Mouse (Mus musculus) ovary, postnatal 10 days (tissue): ENCODE results near the gene Wdr49.

ENCODE experiments used
- DNase-seq: peaks from one replicate; pipeline ENCODE4 v3.0.0; 2022; ENCODE audit warnings: low spot score

Gene Wdr49

GRCm38 (mm10) chr3:75482056-75482455, at the start of gene Wdr49:
TSS of gene Wdr49 (minus strand) at chr3:75482156.
- DNase-seq = no peak

- no peak for DNase-seq
These were observed 49.1 kb upstream of the Wdr49 start for GRCm38 (mm10) chr3:75531074-75531473.

GRCm38 (mm10) chr3:75522527-75522926, 40.6 kb upstream of the Wdr49 start:
- no peak for DNase-seq

- no peak for DNase-seq
These were observed 39.4 kb upstream of the Wdr49 start for GRCm38 (mm10) chr3:75521314-75521713.

GRCm38 (mm10) chr3:75517631-75518250, 35.8 kb upstream of the Wdr49 start:
- no peak for DNase-seq

GRCm38 (mm10) chr3:75498961-75499960, 17.3 kb upstream of the Wdr49 start:
- DNase-seq = no peak

GRCm38 (mm10) chr3:75492913-75493312, 11.0 kb upstream of the Wdr49 start:
- DNase-seq = no peak

- DNase-seq = no peak
These were observed 6.8 kb downstream of the Wdr49 start for GRCm38 (mm10) chr3:75475106-75475505.

- DNase-seq = no peak
These were observed 7.3 kb downstream of the Wdr49 start for GRCm38 (mm10) chr3:75474657-75475056.

- DNase-seq = no peak
These were observed 13.8 kb downstream of the Wdr49 start for GRCm38 (mm10) chr3:75468154-75468553.

GRCm38 (mm10) chr3:75430564-75431181, 51.3 kb downstream of the Wdr49 start:
- DNase-seq = no peak

- DNase-seq = no peak
These were observed 86.0 kb downstream of the Wdr49 start for GRCm38 (mm10) chr3:75395918-75396317.

- DNase-seq = no peak
These were observed 86.6 kb downstream of the Wdr49 start for GRCm38 (mm10) chr3:75395121-75395895.

- DNase-seq = no peak
These were observed 87.5 kb downstream of the Wdr49 start for GRCm38 (mm10) chr3:75394487-75394886.

GRCm38 (mm10) chr3:75381776-75382175, 100.2 kb downstream of the Wdr49 start:
- no peak for DNase-seq

GRCm38 (mm10) chr3:75353972-75354371, 128.0 kb downstream of the Wdr49 start:
- DNase-seq = no peak

GRCm38 (mm10) chr3:75337196-75337595, 144.8 kb downstream of the Wdr49 start:
- no peak for DNase-seq

GRCm38 (mm10) chr3:75320999-75321398, 161.0 kb downstream of the Wdr49 start:
- DNase-seq = no peak

GRCm38 (mm10) chr3:75308861-75309260, 173.1 kb downstream of the Wdr49 start:
- DNase-seq = no peak

- no peak for DNase-seq
These were observed 173.7 kb downstream of the Wdr49 start for GRCm38 (mm10) chr3:75308228-75308627.

GRCm38 (mm10) chr3:75305584-75305983, 176.4 kb downstream of the Wdr49 start:
- DNase-seq = no peak

GRCm38 (mm10) chr3:75304621-75305020, 177.3 kb downstream of the Wdr49 start:
- no peak for DNase-seq
